Comparison of ENCODE assay signal across 30 mouse cellular contexts in the genomic region with DNA sequence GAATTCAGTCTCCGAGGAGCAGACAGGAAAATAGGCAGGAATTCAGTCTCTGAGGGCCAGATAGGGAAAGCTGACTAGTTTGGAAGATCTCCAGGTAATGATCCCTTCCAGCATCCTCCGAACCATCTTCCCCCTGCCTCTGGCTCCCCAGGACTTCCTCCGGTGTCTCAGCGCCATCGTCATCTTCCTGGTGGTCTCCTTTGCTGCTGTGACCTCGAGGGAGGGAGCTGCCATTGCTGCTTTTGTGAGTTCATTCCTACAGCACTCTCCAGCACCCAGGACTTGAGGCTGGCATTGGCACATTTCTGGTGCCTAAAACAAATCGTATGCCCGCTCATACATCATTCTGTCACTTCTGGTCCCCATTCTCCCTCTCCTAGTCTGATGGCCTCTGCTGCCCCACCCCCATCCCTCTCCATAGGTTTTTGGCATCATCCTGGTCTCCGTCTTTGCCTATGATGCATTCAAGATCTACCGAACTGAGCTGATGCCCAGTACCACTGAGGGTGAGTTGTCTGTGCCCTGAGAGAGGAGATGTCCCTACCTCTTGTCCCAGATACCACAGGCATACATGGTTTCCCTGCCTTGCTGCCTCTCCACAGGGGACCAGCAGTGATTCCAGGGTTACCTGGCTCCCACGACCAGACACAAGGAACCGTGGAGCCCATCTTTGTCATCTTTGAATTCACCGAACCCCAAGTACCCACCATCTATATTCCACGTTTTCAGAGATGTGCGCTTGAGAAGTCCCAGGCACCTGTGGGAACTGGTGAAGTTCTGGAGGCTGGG. TPM values are rescaled to one million over a fixed set of nuclear protein-coding genes. Genes with fewer than 3 reads are reported as not detected.
DNase-seq lines count a peak whose midpoint lies in the region; ATAC-seq lines count a peak whose summit lies in the region.
"Had no signal": no experiment of that assay in that cellular context is flagged by ENCODE, and none has a peak within 500 bp of the region (broad histone marks: within the 10 kb centered on the region; RNA-seq: fewer than 3 reads in every experiment).

No protein-coding gene starts in this region.

- peaks cover 30% of the 10 kb centered on the region for H3K36me3 ChIP-seq in heart, embryonic 12.5 days
- H3K36me3 ChIP-seq: forebrain, embryonic 12.5 days; hindbrain, embryonic 13.5 days; limb, embryonic 12.5 days; lung, embryonic 15.5 days; midbrain, embryonic 15.5 days; neural tube, embryonic 15.5 days; stomach, embryonic 15.5 days had no signal

- H3K4me1 ChIP-seq in heart, embryonic 12.5 days (replicated peaks): peaks cover 12% of the 10 kb centered on the region
- H3K4me1 ChIP-seq: forebrain, embryonic 12.5 days had no signal

- 57% methylated on average over 15 of the region's 15 CpGs for WGBS in heart, embryonic 12.5 days

- DNase-seq in heart, adult 18-20 months: peak; percentile 30 to 48
- no peak for DNase-seq in heart, postnatal 25 days (ENCODE audit: low spot score)
- DNase-seq in 3T3-L1 (ENCODE audit: low read depth, low spot score): peak; percentile 1
- peak; percentile 52 to 70 for DNase-seq in heart, postnatal 14 days
- no peak for DNase-seq in spleen, postnatal 14 days (ENCODE audit: low spot score in 2 of 2)
- DNase-seq: right cerebral cortex, postnatal 14 days had no signal

- no peak overlapping the region for H3K4me2 ChIP-seq in heart, embryonic 12.5 days
- H3K4me2 ChIP-seq: forebrain, embryonic 12.5 days; hindbrain, embryonic 13.5 days; limb, embryonic 12.5 days; lung, embryonic 15.5 days; midbrain, embryonic 15.5 days; stomach, embryonic 15.5 days had no signal

- ATAC-seq in heart, embryonic 12.5 days (ENCODE audit: insufficient number of reproducible peaks, low FRiP score): no peak
- ATAC-seq in CD4-positive, CD25-positive, alpha-beta regulatory T cell, adult 4 months: no peak
- ATAC-seq: midbrain, embryonic 15.5 days had no signal

- intact Hi-C loops in heart, postnatal 25 days (cut with DNase I): loop anchor here (1.0 kb wide), 2 partner anchors 38 to 95 kb away; no protein-coding TSS in a partner anchor
- intact Hi-C loops in heart, postnatal 14 days (cut with DNase I): loop anchor here (1.0 to 5.0 kb wide), 4 partner anchors 36 to 226 kb away; a partner anchor contains a TSS

- H3K27me3 ChIP-seq in heart, embryonic 12.5 days (replicated peaks): peaks cover 10% of the 10 kb centered on the region; the same call in 1 of the 2 replicates
- H3K27me3 ChIP-seq: forebrain, embryonic 12.5 days; limb, embryonic 12.5 days; midbrain, embryonic 15.5 days; neural tube, embryonic 15.5 days; stomach, embryonic 15.5 days had no signal

- H3K4me3 ChIP-seq in heart, embryonic 12.5 days: no peak overlapping the region
- H3K4me3 ChIP-seq: erythroblast, embryonic 14.5 days; forebrain, embryonic 12.5 days; hindbrain, embryonic 13.5 days; limb, embryonic 12.5 days; lung, embryonic 15.5 days; midbrain, embryonic 15.5 days; neural tube, embryonic 15.5 days; stomach, embryonic 15.5 days had no signal

- no peaks in the 10 kb centered on the region for H3K9me3 ChIP-seq in heart, embryonic 12.5 days (replicated peaks)
- H3K9me3 ChIP-seq: forebrain, embryonic 12.5 days; hindbrain, embryonic 13.5 days; limb, embryonic 12.5 days; lung, embryonic 15.5 days; midbrain, embryonic 15.5 days; neural tube, embryonic 15.5 days; stomach, embryonic 15.5 days had no signal

- H3K27ac ChIP-seq in heart, embryonic 12.5 days (ENCODE audit: poor library complexity, severe bottlenecking): peak overlapping the region; percentile 25; the same call in 1 of the 2 replicates
- H3K27ac ChIP-seq: forebrain, embryonic 12.5 days; hindbrain, embryonic 13.5 days; left cerebral cortex, adult 2 months; limb, embryonic 12.5 days; macrophage; midbrain, embryonic 15.5 days; neural tube, embryonic 15.5 days; stomach, embryonic 15.5 days had no signal

- 0 out of 2 replicates have a peak overlapping the region, but pooled peaks have one; percentile 13 for H3K9ac ChIP-seq in heart, embryonic 12.5 days
- H3K9ac ChIP-seq: forebrain, embryonic 12.5 days; hindbrain, embryonic 13.5 days; limb, embryonic 12.5 days; lung, embryonic 15.5 days; midbrain, embryonic 15.5 days; neural tube, embryonic 15.5 days; stomach, embryonic 15.5 days had no signal

RNA-seq across cellular contexts. Expression of a gene that starts 2.6 kb away (rescaled TPM):
- total RNA-seq in heart, adult 18-20 months (2021): under 1 TPM in 1 of 2 experiments, not detected in 1; 0.44 TPM
- under 1 TPM; 0.29 to 0.36 TPM for total RNA-seq in heart, postnatal 25 days (2021)
- polyA plus RNA-seq in heart, embryonic 12.5 days (2016; fragmentation: Nextera tagmentation; extraction: Ambion mirVana): 0.57 and 0.89 TPM in 2 replicates
- under 1 TPM; 0.49 to 0.60 TPM for total RNA-seq in heart, postnatal 14 days (2021)
- polyA plus RNA-seq in CD4-positive, CD25-positive, alpha-beta regulatory T cell, adult 4 months (2017; shearing (Covaris generic)): not detected
- total RNA-seq: liver, adult 2 months; megakaryocyte-erythroid progenitor cell, adult 5-6 weeks had no signal
- polyA plus RNA-seq: erythroblast, embryonic 14.5 days; liver, adult 2 months; macrophage had no signal

RNA-seq across cellular contexts. Expression of a gene that starts 6.1 kb away (rescaled TPM):
- total RNA-seq in heart, adult 18-20 months (2021): not detected
- total RNA-seq in heart, postnatal 25 days (2021): not detected
- polyA plus RNA-seq in heart, embryonic 12.5 days (2016; fragmentation: Nextera tagmentation; extraction: Ambion mirVana): not detected in 2 replicates
- not detected for total RNA-seq in heart, postnatal 14 days (2021)
- polyA plus RNA-seq in CD4-positive, CD25-positive, alpha-beta regulatory T cell, adult 4 months (2017; shearing (Covaris generic)): not detected
- total RNA-seq: adrenal gland, adult 18-20 months; adrenal gland, postnatal 36 days; gastrocnemius, postnatal 14 days; layer of hippocampus, adult 18-20 months; layer of hippocampus, postnatal 14 days; left cerebral cortex, adult 2 months; left cerebral cortex, postnatal 25 days; liver, adult 2 months; megakaryocyte-erythroid progenitor cell, adult 5-6 weeks had no signal
- polyA plus RNA-seq: erythroblast, embryonic 14.5 days; forebrain, embryonic 12.5 days; heart, embryonic 16.5 days; intestine, embryonic 16.5 days; limb, embryonic 12.5 days; liver, adult 2 months; liver, embryonic 16.5 days; macrophage had no signal

RNA-seq across cellular contexts. Expression of a gene that starts 12.7 kb away (rescaled TPM):
- 1 to 10 TPM; 1.7 to 2.0 TPM for total RNA-seq in heart, adult 18-20 months (2021)
- 1 to 10 TPM; 2.8 to 3.0 TPM for total RNA-seq in heart, postnatal 25 days (2021)
- polyA plus RNA-seq in heart, embryonic 12.5 days (2016; fragmentation: Nextera tagmentation; extraction: Ambion mirVana): 15.0 and 16.7 TPM in 2 replicates
- 1 to 10 TPM; 4.1 to 4.6 TPM for total RNA-seq in heart, postnatal 14 days (2021)
- polyA plus RNA-seq in CD4-positive, CD25-positive, alpha-beta regulatory T cell, adult 4 months (2017; shearing (Covaris generic)): not detected
- total RNA-seq: megakaryocyte-erythroid progenitor cell, adult 5-6 weeks had no signal
- polyA plus RNA-seq: erythroblast, embryonic 14.5 days; macrophage had no signal

RNA-seq across cellular contexts. Expression of a gene that starts 25.7 kb away (rescaled TPM):
- total RNA-seq in heart, adult 18-20 months (2021): 1 to 10 TPM; 1.9 to 2.5 TPM
- total RNA-seq in heart, postnatal 25 days (2021): 1 to 10 TPM; 2.7 to 3.1 TPM
- polyA plus RNA-seq in heart, embryonic 12.5 days (2016; fragmentation: Nextera tagmentation; extraction: Ambion mirVana): 47.1 and 50.8 TPM in 2 replicates
- 1 to 10 TPM; 3.4 to 5.6 TPM for total RNA-seq in heart, postnatal 14 days (2021)
- 1 to 10 TPM in 1 of 2 experiments, under 1 TPM in 1; 0.71 to 1.1 TPM for polyA plus RNA-seq in CD4-positive, CD25-positive, alpha-beta regulatory T cell, adult 4 months (2017; shearing (Covaris generic))
- polyA plus RNA-seq: macrophage had no signal

RNA-seq across cellular contexts. Expression of a gene that starts 28.1 kb away (rescaled TPM):
- over 10,000 TPM; 21,244 to 21,975 TPM for total RNA-seq in heart, adult 18-20 months (2021)
- over 10,000 TPM; 23,221 to 24,394 TPM for total RNA-seq in heart, postnatal 25 days (2021)
- 2,737 and 2,858 TPM in 2 replicates for polyA plus RNA-seq in heart, embryonic 12.5 days (2016; fragmentation: Nextera tagmentation; extraction: Ambion mirVana)
- total RNA-seq in heart, postnatal 14 days (2021): over 10,000 TPM; 23,215 to 24,603 TPM
- polyA plus RNA-seq in CD4-positive, CD25-positive, alpha-beta regulatory T cell, adult 4 months (2017; shearing (Covaris generic)): not detected
- total RNA-seq: adrenal gland, postnatal 36 days; liver, adult 2 months; megakaryocyte-erythroid progenitor cell, adult 5-6 weeks had no signal
- polyA plus RNA-seq: erythroblast, embryonic 14.5 days; macrophage; small intestine, adult 2 months had no signal

Comparison
In these comparisons a context has a peak if more than half of its experiments do, and no peak if none do; other contexts are left out.
1. DNase-seq: peak in heart, adult 18-20 months (2 of 2), 3T3-L1 (single experiment) and heart, postnatal 14 days (2 of 2); none in heart, postnatal 25 days (single experiment) and spleen, postnatal 14 days (0 of 2).